Mouse (Mus musculus): Measurements from ENCODE around the gene Gmeb2.

DNA sequence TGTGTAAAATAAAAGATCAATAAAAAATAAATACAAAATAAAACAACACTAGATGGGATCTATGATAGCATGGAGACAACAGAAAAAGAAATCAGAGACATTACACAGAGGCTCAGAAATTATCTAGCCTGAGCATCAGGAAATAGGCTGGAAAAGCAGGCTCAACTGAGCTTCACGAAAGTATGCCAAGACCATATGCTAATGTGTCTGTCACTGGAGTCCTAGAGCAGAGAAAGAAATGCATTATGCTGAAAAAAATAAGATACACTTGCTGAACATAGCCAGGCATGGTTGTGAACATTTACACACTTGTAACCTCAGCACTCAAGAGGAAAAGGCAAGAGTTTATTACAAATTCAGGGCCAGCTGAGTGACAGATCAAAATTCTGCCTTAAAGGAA, 7.9 kb downstream of the Gmeb2 start:
- TF ChIP-seq POLR2A (IDR thresholded peaks at IDR 0.05; ENCODE audit: borderline replicate concordance, extremely low read depth, insufficient read depth, insufficient read length, poor library complexity, severe bottlenecking) (no peak), CTCF (IDR thresholded peaks at IDR 0.05; ENCODE audit: borderline replicate concordance, extremely low read depth, insufficient read depth, insufficient read length) (no peak)

Measured in brain, embryonic 14.5 days (tissue).